Mouse (Mus musculus) ES-Bruce4 (cell line): ENCODE measurements at regions not wholly inside any gene's neighbourhood (a gene's known extent, or its start where the extent isn't known, plus 50 kb on each side); places are given as distances from the start of the nearest gene placed in this dataset.

Experiments used
- CTCF ChIP-seq: IDR thresholded peaks from one replicate; pipeline ENCODE4 v1.8.1; 2011; ENCODE audit warnings: low read depth, low read length
- POLR2A ChIP-seq: IDR thresholded peaks from one replicate; pipeline ENCODE4 v1.8.1; 2011; ENCODE audit warnings: low read length; ENCODE audit not compliant: insufficient read depth

DNA sequence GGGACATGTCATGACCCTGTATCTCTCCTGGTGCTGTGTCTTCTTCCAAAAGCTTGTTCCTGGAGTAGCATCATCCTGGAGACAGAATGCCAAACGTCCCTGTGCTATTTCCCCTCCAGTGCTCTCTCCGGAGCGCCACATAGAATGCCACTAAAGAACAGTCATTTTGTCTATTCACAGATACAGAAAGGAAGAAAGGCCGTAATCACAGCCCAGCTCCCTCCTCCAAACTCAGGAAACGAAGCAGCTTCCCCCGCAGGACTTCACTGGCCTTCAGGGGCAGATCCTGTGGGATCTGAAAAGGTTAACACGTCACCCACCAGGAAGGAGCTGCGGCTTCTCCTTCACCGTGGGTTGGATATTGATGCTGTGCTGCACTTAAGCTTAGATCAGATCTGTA is 140.7 kb downstream of the Usp46 start:
- TF ChIP-seq CTCF (no peak), POLR2A (no peak)
